Comparison of ENCODE assay signal across 22 mouse cellular contexts in genomic region chr9:64076412-64076811, GRCm38 (mm10). TPM values are rescaled to one million over a fixed set of nuclear protein-coding genes. Genes with fewer than 3 reads are reported as not detected.
DNase-seq lines count a peak whose midpoint lies in the region; ATAC-seq and TF ChIP-seq lines count a peak whose summit lies in the region.
"Had no signal": no experiment of that assay in that cellular context is flagged by ENCODE, and none has a peak within 500 bp of the region (broad histone marks: within the 10 kb centered on the region; RNA-seq: fewer than 3 reads in every experiment).

No protein-coding gene starts in this region.

- whole genome bisulfite sequencing in liver, embryonic 14.5 days (ENCODE audit: insufficient replicate concordance): 58% methylated on average over 2 of the region's 2 CpGs

- no peaks in the 10 kb centered on the region for H3K79me2 ChIP-seq in MEL (ENCODE audit: control insufficient read depth, insufficient read depth, low read length, poor library complexity)

- ATAC-seq in liver, embryonic 14.5 days (ENCODE audit: insufficient read depth): 0 out of 2 replicates have a peak, but pooled peaks have one; percentile 27
- ATAC-seq: activated CD4-positive, CD25-positive, alpha-beta regulatory T cell, adult 4 months; forebrain, embryonic 14.5 days; intestine, embryonic 15.5 days; Patski had no signal

- H3K4me2 ChIP-seq in liver, embryonic 14.5 days (ENCODE audit: low read depth): peak overlapping the region; percentile 41
- H3K4me2 ChIP-seq: embryonic facial prominence, embryonic 13.5 days; heart, embryonic 15.5 days; hindbrain, embryonic 14.5 days; intestine, embryonic 15.5 days had no signal

- no peak for TF ChIP-seq RAD21 in MEL (IDR thresholded peaks at IDR 0.05; ENCODE audit: low read depth, low read length)

- no peak overlapping the region for H3K4me3 ChIP-seq in MEL (ENCODE audit: control insufficient read depth in 1 of 2, insufficient read depth in 1 of 2, low read depth in 2 of 2, low read length in 2 of 2)
- H3K4me3 ChIP-seq in liver, embryonic 14.5 days (ENCODE audit: insufficient read depth in 1 of 2, low read depth in 2 of 2, low read length in 2 of 2): no peak overlapping the region
- H3K4me3 ChIP-seq: embryonic facial prominence, embryonic 13.5 days; gastrocnemius, adult 2 months; heart, embryonic 15.5 days; hindbrain, embryonic 10.5 days; intestine, embryonic 15.5 days had no signal

- DNase-seq in MEL (ENCODE audit: low read depth, low spot score) (no peak), liver (peak; percentile 67)
- DNase-seq in liver, embryonic 14.5 days (ENCODE audit: low read depth in 3 of 3, low spot score in 3 of 3): no peak
- no peak for DNase-seq in thymus, postnatal 0 days (ENCODE audit: low spot score)
- no peak for DNase-seq in cerebellum, postnatal 4 days (ENCODE audit: low spot score in 2 of 2)
- no peak for DNase-seq in left cerebral cortex, postnatal 4 days
- no peak for DNase-seq in heart, postnatal 36 days
- DNase-seq: adrenal gland, postnatal 14 days; cerebellum, adult 2 months; cerebellum, postnatal 10 days; gastrocnemius, adult 2 months; gastrocnemius, postnatal 36 days; heart, adult 11 months; heart, postnatal 14 days had no signal

- H3K9ac ChIP-seq in MEL (ENCODE audit: control insufficient read depth, low read depth, low read length, poor library complexity, severe bottlenecking): no peak overlapping the region
- peak overlapping the region; percentile 20; the same call in 1 of the 2 replicates for H3K9ac ChIP-seq in liver, embryonic 14.5 days (replicated peaks)
- H3K9ac ChIP-seq: embryonic facial prominence, embryonic 13.5 days; heart, embryonic 15.5 days; hindbrain, embryonic 14.5 days; intestine, embryonic 15.5 days had no signal

- peaks cover 0 to 2% of the 10 kb centered on the region in 2 experiments; a peak in 1 of 4 replicates for H3K27me3 ChIP-seq in MEL (ENCODE audit: control insufficient read depth in 1 of 2, insufficient read depth in 2 of 2, low read length in 2 of 2)
- H3K27me3 ChIP-seq in liver, embryonic 14.5 days (ENCODE audit: control insufficient read depth, insufficient read depth, low read length): no peaks in the 10 kb centered on the region
- H3K27me3 ChIP-seq: embryonic facial prominence, embryonic 13.5 days; heart, embryonic 15.5 days; intestine, embryonic 15.5 days; Patski had no signal

- H3K36me3 ChIP-seq in MEL (ENCODE audit: control insufficient read depth in 1 of 2, insufficient read depth in 2 of 2, low read length in 2 of 2): no peaks in the 10 kb centered on the region
- no peaks in the 10 kb centered on the region for H3K36me3 ChIP-seq in liver, embryonic 14.5 days (replicated peaks; ENCODE audit: control insufficient read depth, insufficient read depth, low read depth)
- H3K36me3 ChIP-seq: embryonic facial prominence, embryonic 13.5 days; heart, embryonic 15.5 days; hindbrain, embryonic 10.5 days; intestine, embryonic 15.5 days had no signal

- no peaks in the 10 kb centered on the region for H3K9me3 ChIP-seq in MEL (replicated peaks; ENCODE audit: insufficient read depth, low read length)
- no peaks in the 10 kb centered on the region for H3K9me3 ChIP-seq in liver, embryonic 14.5 days (ENCODE audit: control insufficient read depth, low read length)
- H3K9me3 ChIP-seq: embryonic facial prominence, embryonic 13.5 days; heart, embryonic 15.5 days; hindbrain, embryonic 10.5 days; intestine, embryonic 15.5 days had no signal

- H3K27ac ChIP-seq in MEL (ENCODE audit: control insufficient read depth, low read depth, low read length): no peak overlapping the region
- peak overlapping the region; percentile 83 for H3K27ac ChIP-seq in liver, embryonic 14.5 days
- H3K27ac ChIP-seq: embryonic facial prominence, embryonic 13.5 days; gastrocnemius, adult 2 months; heart, embryonic 15.5 days; hindbrain, embryonic 10.5 days; hindbrain, embryonic 14.5 days; intestine, embryonic 15.5 days had no signal

- no peak for TF ChIP-seq CTCF in MEL (IDR thresholded peaks at IDR 0.05 in 2 of 3, conservative IDR thresholded peaks at IDR 0.05 in 1 of 3; ENCODE audit: control insufficient read depth in 1 of 3, insufficient read depth in 1 of 3, low read depth in 2 of 3, low read length in 3 of 3, poor library complexity in 1 of 3, severe bottlenecking in 1 of 3)
- TF ChIP-seq CTCF in liver, embryonic 14.5 days (IDR thresholded peaks at IDR 0.05; ENCODE audit: low read depth): no peak

- no peaks in the 10 kb centered on the region for H3K4me1 ChIP-seq in MEL (ENCODE audit: control insufficient read depth in 1 of 2, insufficient read depth in 2 of 2, low read length in 2 of 2)
- peaks cover 64 to 76% of the 10 kb centered on the region in 2 experiments for H3K4me1 ChIP-seq in liver, embryonic 14.5 days (replicated peaks; ENCODE audit: control insufficient read depth in 2 of 2, insufficient read depth in 2 of 2, low read length in 1 of 2)

- intact Hi-C loops in left cerebral cortex, postnatal 4 days (cut with DNase I): no loop called here
- intact Hi-C loops in heart, postnatal 36 days (cut with DNase I): no loop called here

- no peak for TF ChIP-seq POLR2A in MEL (IDR thresholded peaks at IDR 0.05; ENCODE audit: control insufficient read depth in 1 of 2, insufficient read depth in 1 of 2, low read depth in 1 of 2, low read length in 2 of 2, poor library complexity in 1 of 2)

- TF ChIP-seq EP300 in MEL (IDR thresholded peaks at IDR 0.05; ENCODE audit: low read depth in 1 of 2, low read length in 2 of 2): no peak
- TF ChIP-seq EP300 in liver, embryonic 14.5 days (IDR thresholded peaks at IDR 0.05; ENCODE audit: low read depth): no peak

TF ChIP-seq in MEL, 35 proteins besides CTCF, POLR2A, EP300 and RAD21:
- TF ChIP-seq MXI1 (IDR thresholded peaks at IDR 0.05; ENCODE audit: low read depth, low read length): no peak
- TF ChIP-seq SIN3A (IDR thresholded peaks at IDR 0.05; ENCODE audit: low read length): no peak
- TF ChIP-seq TAL1 (IDR thresholded peaks at IDR 0.05; ENCODE audit: low read length): no peak
- no peak for TF ChIP-seq KAT2A (conservative IDR thresholded peaks at IDR 0.05; ENCODE audit: low read depth, low read length)
- no peak for TF ChIP-seq JUND (IDR thresholded peaks at IDR 0.05; ENCODE audit: low read depth, low read length)
- TF ChIP-seq TBP (IDR thresholded peaks at IDR 0.05; ENCODE audit: low read depth, low read length): no peak
- peak; percentile 80 for TF ChIP-seq MAFK (IDR thresholded peaks at IDR 0.05; ENCODE audit: borderline replicate concordance, low read depth, low read length)
- TF ChIP-seq BHLHE40 (IDR thresholded peaks at IDR 0.05; ENCODE audit: borderline replicate concordance, low read depth, low read length): no peak

RNA-seq across cellular contexts. Expression of gene Lctl, which starts 40.5 kb away (rescaled TPM):
- total RNA-seq in MEL (2012; rRNA removed): 0.46 and 0.54 TPM in 2 replicates
- polyA plus RNA-seq in MEL (2012; ENCODE audit: insufficient read depth in 1 of 2, insufficient read length in 2 of 2, low read depth in 1 of 2, low replicate concordance in 2 of 2, missing spikeins in 1 of 2): not detected
- 0.02 TPM in 1 of 2 replicates, not detected in the other for polyA plus RNA-seq in liver, embryonic 14.5 days (2012; rRNA removed)
- polyA plus RNA-seq in liver, embryonic 14.5 days (2014; fragmentation: Nextera tagmentation; extraction: Ambion mirVana): not detected in 2 replicates
- 0.23 TPM in 1 of 2 replicates, not detected in the other for polyA plus RNA-seq in thymus, postnatal 0 days (2015; fragmentation: Nextera tagmentation; extraction: Ambion mirVana)
- not detected for total RNA-seq in left cerebral cortex, postnatal 4 days (2021)
- total RNA-seq in heart, postnatal 36 days (2021): not detected
- total RNA-seq: gastrocnemius, postnatal 36 days had no signal
- polyA plus RNA-seq: activated CD4-positive, CD25-positive, alpha-beta regulatory T cell, adult 4 months; embryonic facial prominence, embryonic 13.5 days; forebrain, embryonic 14.5 days; hindbrain, embryonic 10.5 days; hindbrain, embryonic 14.5 days had no signal

RNA-seq across cellular contexts. Expression of gene Smad6, which starts 54.6 kb away (rescaled TPM):
- 2.1 and 2.2 TPM in 2 replicates for total RNA-seq in MEL (2012; rRNA removed)
- 1 to 10 TPM in 1 of 2 experiments, not detected in 1; 3.9 TPM for polyA plus RNA-seq in MEL (2012; ENCODE audit: insufficient read depth in 1 of 2, insufficient read length in 2 of 2, low read depth in 1 of 2, low replicate concordance in 2 of 2, missing spikeins in 1 of 2)
- polyA plus RNA-seq in liver, embryonic 14.5 days (2012; rRNA removed): 3.9 and 5.2 TPM in 2 replicates
- polyA plus RNA-seq in liver, embryonic 14.5 days (2014; fragmentation: Nextera tagmentation; extraction: Ambion mirVana): 1.8 and 2.1 TPM in 2 replicates
- 0.96 and 1.4 TPM in 2 replicates for polyA plus RNA-seq in thymus, postnatal 0 days (2015; fragmentation: Nextera tagmentation; extraction: Ambion mirVana)
- 1 to 10 TPM; 2.0 to 2.3 TPM for total RNA-seq in left cerebral cortex, postnatal 4 days (2021)
- 10 to 100 TPM; 11.4 to 16.3 TPM for total RNA-seq in heart, postnatal 36 days (2021)
- polyA plus RNA-seq: activated CD4-positive, CD25-positive, alpha-beta regulatory T cell, adult 4 months had no signal
